Mouse (Mus musculus) brain, adult 2 months (tissue): ENCODE data around the gene Emsy.
A peak's percentile ranks its signal among the peaks of the same experiment; 100 is the strongest.

Experiments
- DNase-seq: peaks from one replicate; pipeline ENCODE4 v3.0.0; 2011; ENCODE audit warnings: low read depth, low spot score

The Emsy gene

GRCm38 (mm10) chr7:98542731-98543142 is 113.8 kb downstream of the Emsy start:
- peak; percentile 76 for DNase-seq

- DNase-seq: no peak
These were observed 114.3 kb downstream of the Emsy start for GRCm38 (mm10) chr7:98542267-98542666.

GRCm38 (mm10) chr7:98541564-98541963 is 115.0 kb downstream of the Emsy start:
- DNase-seq: no peak

GRCm38 (mm10) chr7:98540879-98541278 is 115.7 kb downstream of the Emsy start:
- peak; percentile 14 for DNase-seq

GRCm38 (mm10) chr7:98537967-98538573 is 118.5 kb downstream of the Emsy start:
- no peak for DNase-seq

- DNase-seq: no peak
These were observed 119.2 kb downstream of the Emsy start for GRCm38 (mm10) chr7:98537210-98537966.
